Mouse (Mus musculus) heart, postnatal 0 days (tissue): ENCODE data around the gene Ikzf3. TPM values are rescaled to one million over a fixed set of nuclear protein-coding genes. Genes with fewer than 3 reads are reported as not detected.
A peak's percentile ranks its signal among the peaks of the same experiment; 100 is the strongest.

Source experiments
- ATAC-seq: fragments of 200-750 bp; cut with Nextera tagmentation; 2 replicates; pipeline ENCODE4 v1.8.0; 2017; ENCODE audit warnings: low read depth, moderate number of reproducible peaks, moderate library complexity; ENCODE audit not compliant: insufficient read depth
- DNase-seq: peaks from one replicate; pipeline ENCODE4 v3.0.0-alpha.2; 2016; ENCODE audit warnings: low spot score
- H3K27ac ChIP-seq: fragments of 300-500 bp; sonication (generic); 2 replicates; pipeline ENCODE4 v1.5.1; 2014; ENCODE audit warnings: low read depth, mild to moderate bottlenecking
- H3K27me3 ChIP-seq: fragments of 300-500 bp; sonication (generic); 2 replicates; pipeline ENCODE4 v1.6.1; 2014; ENCODE audit warnings: low read length, mixed read lengths; ENCODE audit not compliant: control insufficient read depth, insufficient read depth
- H3K36me3 ChIP-seq: fragments of 300-500 bp; sonication (generic); replicated peaks from 2 replicates; pipeline ENCODE4 v1.6.1; 2014; ENCODE audit warnings: low read length, mixed read lengths; ENCODE audit not compliant: control insufficient read depth, insufficient read depth
- H3K4me1 ChIP-seq: fragments of 300-500 bp; sonication (generic); 2 replicates; pipeline ENCODE4 v1.6.1; 2014; ENCODE audit warnings: antibody characterized with exemption; ENCODE audit not compliant: control insufficient read depth, insufficient read depth
- H3K4me2 ChIP-seq: fragments of 300-500 bp; sonication (generic); 2 replicates; pipeline ENCODE4 v1.6.1; 2014; ENCODE audit warnings: low read depth, mild to moderate bottlenecking, low read length, moderate library complexity
- H3K4me3 ChIP-seq: fragments of 300-500 bp; sonication (generic); 2 replicates; pipeline ENCODE4 v1.5.1; 2014; ENCODE audit warnings: low read depth, low read length
- H3K9ac ChIP-seq: fragments of 300-500 bp; sonication (generic); replicated peaks from 2 replicates; pipeline ENCODE4 v1.6.1; 2014; ENCODE audit warnings: low read depth, low read length, mixed read lengths
- H3K9me3 ChIP-seq: fragments of 300-500 bp; sonication (generic); replicated peaks from 2 replicates; pipeline ENCODE4 v1.6.1; 2016; ENCODE audit warnings: low read length; ENCODE audit not compliant: control insufficient read depth
- CTCF ChIP-seq: IDR thresholded peaks from 2 replicates; pipeline ENCODE4 v1.5.1; 2016; ENCODE audit warnings: antibody characterized with exemption, control low read depth, low read depth
- EP300 ChIP-seq: IDR thresholded peaks from 2 replicates; pipeline ENCODE4 v1.6.1; 2016; ENCODE audit warnings: antibody characterized with exemption, low read depth
- WGBS: fragments of 180-500 bp; shearing (Covaris S2); extraction: QIAGEN DNeasy Blood & Tissue Kit; methylation state at CpG from one replicate; pipeline ENCODE4 v1.1.7; 2014; 5-methylcytosine and 5-hydroxymethylcytosine counted together
- polyA plus RNA-seq: library from polyadenylated mRNA; unstranded; fragments of >200 nt; fragmentation: Nextera tagmentation; extraction: Ambion mirVana; gene quantifications from 2 replicates; pipeline ENCODE4 v1.2.1, GENCODE M21; 2015
- total RNA-seq: library from RNA; depleted of rRNA; stranded (reverse); fragments of >200 nt; gene quantifications from 2 replicates; pipeline ENCODE4 v1.2.3, GENCODE M21; 2014; ENCODE audit warnings: low replicate concordance

Gene Ikzf3
- total and polyA plus RNA-seq, 2 experiments from 2014 or later = 0.15 TPM; not detected in 1

- H3K27ac ChIP-seq = 0 out of 2 replicates have a peak overlapping the region, but pooled peaks have one; percentile 61
Measured at GRCm38 (mm10) chr11:98550311-98550974, 4.6 kb upstream of the Ikzf3 start.

GRCm38 (mm10) chr11:98549363-98549762 lies 3.5 kb upstream of the Ikzf3 start:
- 59% methylated on average over 4 of the region's 4 CpGs for WGBS
- peaks cover 6% of the 10 kb centered on the region; the same call in 1 of the 2 replicates for H3K4me1 ChIP-seq
- no peak overlapping the region for H3K4me2 ChIP-seq
- DNase-seq (no peak), ATAC-seq (no peak)
- peaks cover 55% of the 10 kb centered on the region for H3K27me3 ChIP-seq
- H3K27ac ChIP-seq = no peak overlapping the region
- no peaks in the 10 kb centered on the region for H3K9me3 ChIP-seq
- TF ChIP-seq CTCF = peak; percentile 13; the same call in 1 of the 2 replicates
- no peak for TF ChIP-seq EP300
- H3K4me3 ChIP-seq = no peak overlapping the region
- no peak overlapping the region for H3K9ac ChIP-seq
- H3K36me3 ChIP-seq = no peaks in the 10 kb centered on the region

More at GRCm38 (mm10) chr11:98550311-98550974, 4.6 kb upstream of the Ikzf3 start:
- H3K4me1 ChIP-seq = peaks cover 6% of the 10 kb centered on the region; the same call in 1 of the 2 replicates
- no peak for DNase-seq
- H3K9me3 ChIP-seq = no peaks in the 10 kb centered on the region
- H3K4me2 ChIP-seq = peak overlapping the region; percentile 62
- no peak for ATAC-seq
- no peaks in the 10 kb centered on the region for H3K36me3 ChIP-seq
- H3K27me3 ChIP-seq = peaks cover 46% of the 10 kb centered on the region
- H3K9ac ChIP-seq = no peak overlapping the region
- no peak for TF ChIP-seq EP300
- TF ChIP-seq CTCF = no peak
- 21% methylated on average over 20 of the region's 20 CpGs for WGBS
- H3K4me3 ChIP-seq = peak overlapping the region; percentile 69

- peaks cover 72% of the 10 kb centered on the region for H3K27me3 ChIP-seq
- no peaks in the 10 kb centered on the region for H3K36me3 ChIP-seq
- no peak overlapping the region for H3K4me2 ChIP-seq
- no peak for DNase-seq
- no peak overlapping the region for H3K9ac ChIP-seq
- no peak for ATAC-seq
- no peaks in the 10 kb centered on the region for H3K9me3 ChIP-seq
- TF ChIP-seq CTCF = no peak
- no peak for TF ChIP-seq EP300
- H3K27ac ChIP-seq = no peak overlapping the region
- H3K4me1 ChIP-seq = peaks cover 6% of the 10 kb centered on the region; the same call in 1 of the 2 replicates
- no peak overlapping the region for H3K4me3 ChIP-seq
- WGBS = 55% methylated on average over 3 of the region's 3 CpGs
Measured at GRCm38 (mm10) chr11:98547308-98547693, 1.5 kb upstream of the Ikzf3 start.

GRCm38 (mm10) chr11:98546529-98547307 lies 887 bp upstream of the Ikzf3 start:
- H3K36me3 ChIP-seq = no peaks in the 10 kb centered on the region
- TF ChIP-seq EP300 = no peak
- TF ChIP-seq CTCF = no peak
- H3K4me2 ChIP-seq = no peak overlapping the region
- H3K4me3 ChIP-seq = peak overlapping the region; percentile 54; the same call in 1 of the 2 replicates
- peaks cover 5% of the 10 kb centered on the region; the same call in 1 of the 2 replicates for H3K4me1 ChIP-seq
- WGBS = 48% methylated on average over 12 of the region's 12 CpGs
- ATAC-seq (no peak), DNase-seq (no peak)
- peaks cover 76% of the 10 kb centered on the region for H3K27me3 ChIP-seq
- H3K27ac ChIP-seq = no peak overlapping the region
- H3K9ac ChIP-seq = no peak overlapping the region
- no peaks in the 10 kb centered on the region for H3K9me3 ChIP-seq

- DNase-seq (no peak), ATAC-seq (no peak)
- TF ChIP-seq EP300 (no peak), CTCF (no peak)
- H3K4me1 ChIP-seq = no peaks in the 10 kb centered on the region
- peak overlapping the region; percentile 71 for H3K4me2 ChIP-seq
- WGBS = 4% methylated on average over 16 of the region's 16 CpGs
- no peaks in the 10 kb centered on the region for H3K36me3 ChIP-seq
- peak overlapping the region; percentile 54 for H3K4me3 ChIP-seq
- no peak overlapping the region for H3K27ac ChIP-seq
- H3K27me3 ChIP-seq = peaks cover 78% of the 10 kb centered on the region
- H3K9me3 ChIP-seq = peaks cover 4% of the 10 kb centered on the region; the same call in 1 of the 2 replicates
- peak overlapping the region; percentile 47; the same call in 1 of the 2 replicates for H3K9ac ChIP-seq
Measured at GRCm38 (mm10) chr11:98544890-98545677, 747 bp downstream of the Ikzf3 start.
